Mouse (Mus musculus) C2C12 (cell line): ENCODE measurements around the gene Spdye4a. TPM values are rescaled to one million over a fixed set of nuclear protein-coding genes. Genes with fewer than 3 reads are reported as not detected.
"Not testable (repeated sequence)": the region's sequence is repeated elsewhere in the genome, so short reads cannot be mapped to it uniquely, and the experiment has no call there.

Experiments
- H3K27me3 ChIP-seq: one replicate; pipeline ENCODE4 v1.6.1; 2011; ENCODE audit not compliant: control insufficient read depth, insufficient read depth, insufficient read length
- H3K36me3 ChIP-seq: one replicate; pipeline ENCODE4 v1.6.1; 2011; ENCODE audit not compliant: control insufficient read depth, insufficient read depth
- H3K4me3 ChIP-seq: one replicate; pipeline ENCODE4 v1.5.1; 2011; ENCODE audit warnings: mild to moderate bottlenecking, control low read depth; ENCODE audit not compliant: poor library complexity, insufficient read depth, severe bottlenecking
- H3K79me2 ChIP-seq: one replicate; pipeline ENCODE4 v1.6.1; 2011; ENCODE audit not compliant: control insufficient read depth, insufficient read depth
- H3K79me3 ChIP-seq: one replicate; pipeline ENCODE4 v1.6.1; 2011; ENCODE audit warnings: low read depth, control low read depth
- H3ac ChIP-seq: one replicate; pipeline ENCODE3; 2011; ENCODE audit warnings: low read depth; ENCODE audit not compliant: control insufficient read depth, insufficient read length
- CEBPB ChIP-seq: IDR thresholded peaks from one replicate; pipeline ENCODE4 v1.6.1; 2011; ENCODE audit warnings: low read depth, mild to moderate bottlenecking, control low read depth, moderate library complexity
- CTCF ChIP-seq: IDR thresholded peaks from one replicate; pipeline ENCODE4 v1.5.1; 2011; ENCODE audit not compliant: control insufficient read depth, insufficient read depth, insufficient read length
- FOSL1 ChIP-seq: IDR thresholded peaks from one replicate; pipeline ENCODE4 v1.8.0; 2011; ENCODE audit warnings: mild to moderate bottlenecking, low read length; ENCODE audit not compliant: poor library complexity, insufficient read depth, severe bottlenecking
- MAX ChIP-seq: IDR thresholded peaks from one replicate; pipeline ENCODE4 v1.6.1; 2011; ENCODE audit warnings: mild to moderate bottlenecking, control low read depth
- MYOD1 ChIP-seq: IDR thresholded peaks from one replicate; pipeline ENCODE4 v1.6.1; 2011; ENCODE audit warnings: low read depth; ENCODE audit not compliant: control insufficient read depth, insufficient read length
- MYOG ChIP-seq: IDR thresholded peaks from one replicate; pipeline ENCODE4 v1.6.1; 2011; ENCODE audit not compliant: control insufficient read depth, insufficient read length; ENCODE audit errors: extremely low read depth
- USF1 ChIP-seq: IDR thresholded peaks from one replicate; pipeline ENCODE4 v1.6.1; 2011; ENCODE audit warnings: low read depth, mild to moderate bottlenecking, control low read depth, moderate library complexity
- polyA plus RNA-seq: library from polyadenylated mRNA; unstranded; fragments of >200 nt; fragmentation: generic; extraction: Trizol; gene quantifications from one replicate; pipeline ENCODE4 v1.2.1, GENCODE M21; 2012; ENCODE audit warnings: missing spikeins

Spdye4a gene
- polyA plus RNA-seq, 1 experiment: not detected

DNA sequence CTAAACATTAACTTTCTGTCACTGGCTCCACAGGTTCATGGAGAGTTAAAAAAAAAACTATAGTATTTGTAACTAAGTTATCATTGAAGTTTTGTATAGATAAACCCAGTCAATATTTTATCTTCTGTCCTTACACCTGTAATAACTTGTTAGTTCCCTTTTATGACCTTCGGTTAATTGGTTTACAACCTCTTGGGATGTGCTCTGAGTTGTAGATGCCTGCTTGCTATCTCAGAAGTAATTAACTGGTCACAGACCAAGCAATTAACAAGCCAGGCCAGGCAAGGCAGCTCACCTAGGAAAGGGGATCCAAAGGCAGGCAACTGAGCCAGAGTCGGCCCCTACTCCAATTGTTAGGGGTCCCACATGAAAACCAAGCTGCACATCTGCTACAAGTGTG lies 12.9 kb downstream of the Spdye4a start:
- no peaks in the 10 kb centered on the region for H3K79me2 ChIP-seq
- peaks cover 6% of the 10 kb centered on the region for H3K27me3 ChIP-seq
- H3K36me3 ChIP-seq: no peaks in the 10 kb centered on the region
- TF ChIP-seq MYOD1 (no peak), MAX (no peak), CTCF (no peak), USF1 (no peak), FOSL1 (no peak), CEBPB (no peak), MYOG (no peak)
- no peak overlapping the region for H3ac ChIP-seq
- H3K4me3 ChIP-seq: no peak overlapping the region
- no peaks in the 10 kb centered on the region for H3K79me3 ChIP-seq

DNA sequence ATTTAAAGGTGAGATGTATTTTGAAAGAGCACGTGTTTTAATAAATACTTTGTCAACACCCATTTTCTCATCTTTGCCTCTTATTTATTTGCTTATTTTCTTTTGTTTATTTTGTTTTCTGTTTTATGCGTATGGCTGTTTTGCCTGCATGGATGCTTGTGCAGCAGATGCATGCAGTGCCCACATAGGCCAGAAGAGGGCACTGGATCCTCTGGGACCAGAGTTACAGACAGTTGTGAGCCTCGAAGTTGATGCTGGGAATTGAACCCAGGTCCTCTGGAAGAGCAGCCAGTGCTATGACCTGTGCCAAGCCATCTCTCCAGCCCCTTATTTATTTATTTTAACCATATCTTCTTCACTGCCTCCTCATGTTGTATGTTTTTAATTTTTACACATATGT lies 21.7 kb downstream of the Spdye4a start:
- no peak overlapping the region for H3K4me3 ChIP-seq
- no peak for TF ChIP-seq MYOG
- no peak for TF ChIP-seq MAX
- TF ChIP-seq USF1: no peak
- no peak for TF ChIP-seq FOSL1
- no peak for TF ChIP-seq MYOD1
- TF ChIP-seq CTCF: no peak
- TF ChIP-seq CEBPB: no peak

DNA sequence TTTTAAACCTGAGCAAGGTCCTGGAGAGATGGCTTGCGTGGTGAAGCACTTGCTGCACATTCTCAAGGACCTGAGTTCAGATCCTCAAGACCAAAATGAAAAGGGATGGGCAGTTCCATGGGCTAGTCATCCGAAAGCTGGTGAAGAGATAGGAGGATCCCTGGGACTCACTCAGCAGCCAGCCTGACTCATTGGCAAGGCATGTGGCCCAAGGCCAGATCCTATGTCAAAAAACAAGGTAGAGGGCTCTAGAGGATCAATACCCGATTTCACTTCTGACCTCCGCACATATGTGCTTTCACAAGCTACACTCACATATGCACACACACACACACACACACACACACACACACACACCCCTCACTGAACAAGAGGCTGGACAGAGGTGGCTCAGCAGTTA lies 30.2 kb downstream of the Spdye4a start:
- Histone ChIP-seq H3K79me2 (no peaks in the 10 kb centered on the region), H3K4me3 (no peak overlapping the region), H3K79me3 (no peaks in the 10 kb centered on the region), H3K27me3 (peaks cover 17% of the 10 kb centered on the region), H3K36me3 (no peaks in the 10 kb centered on the region), H3ac (no peak overlapping the region)
- TF ChIP-seq CEBPB (no peak), CTCF (no peak), FOSL1 (no peak), MAX (no peak), MYOG (no peak), MYOD1 (no peak), USF1 (no peak)

More for the DNA sequence above, 21.7 kb downstream of the Spdye4a start:
- H3K27me3 ChIP-seq: no peaks in the 10 kb centered on the region
- H3K79me2 ChIP-seq: no peaks in the 10 kb centered on the region
- no peak overlapping the region for H3ac ChIP-seq
- H3K79me3 ChIP-seq: no peaks in the 10 kb centered on the region
- H3K36me3 ChIP-seq: no peaks in the 10 kb centered on the region

DNA sequence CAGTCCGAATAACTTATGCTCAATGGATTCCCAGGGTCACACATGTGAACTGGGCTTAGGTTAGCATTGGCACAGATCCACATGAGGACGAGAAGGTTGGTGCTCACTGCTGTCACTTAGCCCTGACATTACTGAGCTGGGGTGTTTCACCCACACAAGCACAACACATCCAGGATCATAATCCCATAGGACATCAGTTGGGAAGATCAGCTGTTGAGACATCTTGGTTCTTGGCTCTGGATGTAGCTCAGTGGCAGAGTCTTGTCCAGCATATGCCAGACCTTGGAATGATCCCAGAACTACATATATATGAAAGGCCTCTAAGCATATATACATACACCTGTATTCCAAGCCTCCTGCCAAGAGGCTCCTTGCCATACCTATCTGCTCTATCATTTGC lies 31.5 kb downstream of the Spdye4a start:
- H3K79me2 ChIP-seq: no peaks in the 10 kb centered on the region
- no peak for TF ChIP-seq CTCF
- no peak for TF ChIP-seq FOSL1
- no peak for TF ChIP-seq CEBPB
- no peak for TF ChIP-seq USF1
- TF ChIP-seq MYOD1: no peak
- no peak for TF ChIP-seq MYOG
- TF ChIP-seq MAX: no peak
- H3K36me3 ChIP-seq: no peaks in the 10 kb centered on the region
- H3K79me3 ChIP-seq: no peaks in the 10 kb centered on the region
- no peak overlapping the region for H3ac ChIP-seq
- peaks cover 17% of the 10 kb centered on the region for H3K27me3 ChIP-seq
- no peak overlapping the region for H3K4me3 ChIP-seq

DNA sequence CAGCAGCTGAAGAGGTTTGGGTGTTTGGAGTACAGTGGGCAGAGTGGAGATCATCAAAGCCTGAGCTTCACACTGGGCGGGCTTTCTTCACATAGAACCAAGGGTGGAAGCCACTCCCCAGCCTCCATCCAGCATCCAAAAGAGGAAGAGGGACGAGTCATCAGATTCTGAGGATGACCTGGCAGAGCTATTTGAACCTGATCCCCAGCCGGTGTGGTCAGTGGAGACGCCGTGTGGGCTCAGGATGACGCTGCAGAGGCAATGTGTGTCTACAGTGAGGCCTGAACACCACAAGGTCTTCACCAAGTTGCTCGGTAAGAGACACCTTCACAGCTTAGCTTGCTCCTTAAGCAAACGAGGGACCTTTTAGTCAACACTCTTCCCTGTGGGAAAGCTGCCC lies 31.9 kb downstream of the Spdye4a start:
- H3K36me3 ChIP-seq, H3K79me3 ChIP-seq, H3K4me3 ChIP-seq, H3ac ChIP-seq, H3K79me2 ChIP-seq: not testable (repeated sequence)
- peaks cover 17% of the 10 kb centered on the region for H3K27me3 ChIP-seq

DNA sequence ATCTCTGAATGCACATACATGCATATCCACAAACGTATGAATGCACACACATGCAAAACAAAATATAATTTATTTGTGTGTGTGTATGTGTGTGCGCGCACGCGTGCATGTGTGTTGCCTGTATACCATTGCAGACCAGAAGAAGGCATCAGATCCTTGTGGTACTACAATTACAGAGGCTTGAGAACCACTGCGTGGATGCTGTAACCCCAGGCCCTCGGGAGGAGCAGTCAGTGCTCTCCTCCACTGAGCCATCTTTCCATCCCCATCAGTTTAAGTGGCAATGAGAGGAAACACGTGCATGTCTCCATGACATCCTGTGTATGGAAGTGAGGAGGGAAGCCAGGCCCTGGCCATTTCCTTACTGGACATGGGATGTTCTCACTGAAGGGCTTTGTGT lies 33.9 kb downstream of the Spdye4a start:
- H3K27me3 ChIP-seq: peaks cover 17% of the 10 kb centered on the region
- H3K79me2 ChIP-seq: no peaks in the 10 kb centered on the region
- no peaks in the 10 kb centered on the region for H3K79me3 ChIP-seq
- H3K36me3 ChIP-seq: no peaks in the 10 kb centered on the region
- H3ac ChIP-seq: no peak overlapping the region
- no peak for TF ChIP-seq MYOG
- TF ChIP-seq USF1: no peak
- TF ChIP-seq FOSL1: no peak
- TF ChIP-seq CEBPB: no peak
- no peak for TF ChIP-seq MYOD1
- TF ChIP-seq MAX: no peak
- TF ChIP-seq CTCF: no peak
- H3K4me3 ChIP-seq: no peak overlapping the region

DNA sequence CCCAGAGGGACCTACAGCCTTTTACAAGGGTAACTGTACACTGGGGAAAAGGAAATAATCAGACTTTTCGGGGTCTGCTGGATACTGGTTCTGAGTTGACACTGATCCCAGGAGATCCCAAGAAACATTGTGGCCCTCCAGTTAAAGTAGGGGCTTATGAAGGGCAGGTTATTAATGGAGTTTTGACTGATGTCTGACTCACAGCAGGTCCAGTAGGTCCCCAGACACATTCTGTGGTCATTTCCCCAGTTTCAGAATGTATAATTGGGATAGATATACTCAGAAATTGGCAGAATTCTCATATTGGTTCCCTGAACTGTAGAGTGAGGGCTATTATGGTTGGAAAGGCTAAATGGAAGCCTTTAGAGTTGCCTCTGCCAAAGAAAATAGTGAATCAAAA lies 38.7 kb downstream of the Spdye4a start:
- H3K36me3 ChIP-seq, H3K79me3 ChIP-seq, H3ac ChIP-seq, H3K4me3 ChIP-seq, H3K79me2 ChIP-seq: not testable (repeated sequence)
- peaks cover 10% of the 10 kb centered on the region for H3K27me3 ChIP-seq
